ENCODE assay signal across 9 mouse cellular contexts in the genomic region with DNA sequence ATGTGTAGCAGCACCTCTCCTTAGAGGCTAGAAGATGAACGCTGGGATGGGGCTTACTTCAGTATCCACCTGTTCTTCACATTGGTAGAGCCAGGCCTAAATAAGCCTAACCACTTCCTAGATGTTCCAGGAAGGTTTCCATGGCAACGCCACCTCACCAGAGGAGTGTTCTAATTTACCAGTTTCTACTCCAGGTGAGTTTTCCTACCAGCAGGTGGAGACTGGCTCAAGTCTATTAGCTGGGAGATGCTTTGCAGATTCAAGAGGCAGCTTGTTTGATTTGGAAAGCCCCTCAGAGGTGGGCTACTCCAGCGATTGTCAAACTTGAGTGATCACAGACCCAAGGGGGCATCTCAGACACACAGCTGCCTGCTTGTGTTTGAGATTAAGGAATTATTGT.
DNase-seq lines count a peak whose midpoint lies in the region; ATAC-seq and TF ChIP-seq lines count a peak whose summit lies in the region.
"Had no signal": no experiment of that assay in that cellular context is flagged by ENCODE, and none has a peak within 500 bp of the region (broad histone marks: within the 10 kb centered on the region; RNA-seq: fewer than 3 reads in every experiment).

No protein-coding gene starts in this region.

- peak; percentile 64 for TF ChIP-seq CTCF in kidney, postnatal 0 days (IDR thresholded peaks at IDR 0.05; ENCODE audit: low read depth)

- 55% methylated on average over 3 of the region's 3 CpGs for WGBS in neural tube, embryonic 13.5 days
- WGBS in kidney, postnatal 0 days = 56% methylated on average over 3 of the region's 3 CpGs
- WGBS in midbrain, embryonic 13.5 days = 44% methylated on average over 3 of the region's 3 CpGs

- no peaks in the 10 kb centered on the region for H3K9me3 ChIP-seq in neural tube, embryonic 13.5 days
- H3K9me3 ChIP-seq in kidney, postnatal 0 days (replicated peaks; ENCODE audit: low read length) = no peaks in the 10 kb centered on the region
- H3K9me3 ChIP-seq in midbrain, embryonic 13.5 days = no peaks in the 10 kb centered on the region
- H3K9me3 ChIP-seq: limb, embryonic 12.5 days had no signal

- no peak overlapping the region for H3K4me2 ChIP-seq in neural tube, embryonic 13.5 days
- no peak overlapping the region for H3K4me2 ChIP-seq in kidney, postnatal 0 days (ENCODE audit: low read length)
- no peak overlapping the region for H3K4me2 ChIP-seq in midbrain, embryonic 13.5 days (replicated peaks)
- H3K4me2 ChIP-seq: limb, embryonic 12.5 days had no signal

- no peak overlapping the region for H3K27ac ChIP-seq in neural tube, embryonic 13.5 days (replicated peaks)
- no peak overlapping the region for H3K27ac ChIP-seq in kidney, postnatal 0 days
- H3K27ac ChIP-seq in midbrain, embryonic 13.5 days = peak overlapping the region; percentile 48; the same call in 1 of the 2 replicates
- H3K27ac ChIP-seq: limb, embryonic 12.5 days had no signal

- DNase-seq in neural tube, embryonic 10.5 days (ENCODE audit: extremely low spot score, low spot score) = no peak
- peak; percentile 45 for DNase-seq in embryo, embryonic 10.5 days (ENCODE audit: low spot score)
- peak; percentile 25 for DNase-seq in kidney, postnatal 0 days (ENCODE audit: low spot score)
- DNase-seq in heart, adult 9 months (ENCODE audit: low spot score in 2 of 2) = no peak
- DNase-seq in Muller cell, postnatal 12 days (ENCODE audit: inconsistent ontology term) = no peak

- H3K9ac ChIP-seq in neural tube, embryonic 13.5 days = no peak overlapping the region
- H3K9ac ChIP-seq in kidney, postnatal 0 days (ENCODE audit: low read depth, low read length) = no peak overlapping the region
- H3K9ac ChIP-seq in midbrain, embryonic 13.5 days (replicated peaks) = no peak overlapping the region
- H3K9ac ChIP-seq: limb, embryonic 12.5 days had no signal

- peaks cover 24% of the 10 kb centered on the region for H3K4me1 ChIP-seq in neural tube, embryonic 13.5 days (replicated peaks)
- no peaks in the 10 kb centered on the region for H3K4me1 ChIP-seq in kidney, postnatal 0 days (replicated peaks; ENCODE audit: insufficient read depth, low read length)
- peaks cover 27% of the 10 kb centered on the region for H3K4me1 ChIP-seq in midbrain, embryonic 13.5 days (replicated peaks)

- peak; percentile 59; the same call in 1 of the 2 replicates for ATAC-seq in neural tube, embryonic 13.5 days (ENCODE audit: low read depth)
- no peak for ATAC-seq in kidney, postnatal 0 days (replicated peaks; ENCODE audit: low FRiP score, low read depth)
- ATAC-seq in midbrain, embryonic 13.5 days = peak; percentile 63; the same call in 1 of the 2 replicates
- ATAC-seq in CD4-positive, CD25-positive, alpha-beta regulatory T cell, adult 4 months = no peak

- peaks cover 8% of the 10 kb centered on the region; the same call in 1 of the 2 replicates for H3K27me3 ChIP-seq in neural tube, embryonic 13.5 days
- no peaks in the 10 kb centered on the region for H3K27me3 ChIP-seq in kidney, postnatal 0 days (ENCODE audit: insufficient read depth, low read length)
- H3K27me3 ChIP-seq in midbrain, embryonic 13.5 days = 0 out of 2 replicates have a peak, but pooled peaks cover 7% of the 10 kb centered on the region

- no peaks in the 10 kb centered on the region for H3K36me3 ChIP-seq in neural tube, embryonic 13.5 days
- H3K36me3 ChIP-seq in kidney, postnatal 0 days (ENCODE audit: insufficient read depth, low read length) = no peaks in the 10 kb centered on the region
- no peaks in the 10 kb centered on the region for H3K36me3 ChIP-seq in midbrain, embryonic 13.5 days
- H3K36me3 ChIP-seq: limb, embryonic 12.5 days had no signal

- H3K4me3 ChIP-seq in neural tube, embryonic 13.5 days = no peak overlapping the region
- no peak overlapping the region for H3K4me3 ChIP-seq in kidney, postnatal 0 days (replicated peaks; ENCODE audit: low read depth, low read length)
- no peak overlapping the region for H3K4me3 ChIP-seq in midbrain, embryonic 13.5 days (replicated peaks)
- H3K4me3 ChIP-seq: limb, embryonic 12.5 days had no signal

Comparison
In these comparisons a context has a peak if more than half of its experiments do, and no peak if none do; other contexts are left out.
1. ATAC-seq: peak in neural tube, embryonic 13.5 days (single experiment) and midbrain, embryonic 13.5 days (single experiment); none in kidney, postnatal 0 days (single experiment) and CD4-positive, CD25-positive, alpha-beta regulatory T cell, adult 4 months (single experiment).
2. DNase-seq: peak in embryo, embryonic 10.5 days (single experiment) and kidney, postnatal 0 days (single experiment); none in neural tube, embryonic 10.5 days (single experiment), heart, adult 9 months (0 of 2) and Muller cell, postnatal 12 days (single experiment).